Mouse (Mus musculus): ENCODE results near the gene Prrxl1.

The Prrxl1 gene

DNA sequence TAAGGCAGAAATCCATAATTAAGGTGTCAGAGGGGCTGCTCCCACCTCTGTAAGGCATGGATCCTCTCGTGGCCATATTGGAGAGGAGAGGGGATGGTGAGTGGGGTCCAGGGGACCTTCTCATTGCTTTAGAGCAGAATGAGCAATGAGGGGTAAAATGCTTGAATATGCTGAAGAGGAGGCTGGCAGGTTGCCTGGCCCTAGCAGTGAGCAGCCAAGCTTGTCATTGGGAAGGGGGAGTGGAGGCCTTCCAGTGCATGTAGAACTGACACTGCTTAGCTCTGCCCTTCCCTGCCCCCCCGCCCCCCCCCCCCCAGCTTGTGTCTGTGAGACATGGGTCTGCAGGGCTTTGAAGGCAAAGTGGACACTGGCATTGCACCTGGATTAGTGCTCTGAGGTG, 28.1 kb downstream of the Prrxl1 start:
- no peak for DNase-seq (ENCODE audit: low spot score)

DNA sequence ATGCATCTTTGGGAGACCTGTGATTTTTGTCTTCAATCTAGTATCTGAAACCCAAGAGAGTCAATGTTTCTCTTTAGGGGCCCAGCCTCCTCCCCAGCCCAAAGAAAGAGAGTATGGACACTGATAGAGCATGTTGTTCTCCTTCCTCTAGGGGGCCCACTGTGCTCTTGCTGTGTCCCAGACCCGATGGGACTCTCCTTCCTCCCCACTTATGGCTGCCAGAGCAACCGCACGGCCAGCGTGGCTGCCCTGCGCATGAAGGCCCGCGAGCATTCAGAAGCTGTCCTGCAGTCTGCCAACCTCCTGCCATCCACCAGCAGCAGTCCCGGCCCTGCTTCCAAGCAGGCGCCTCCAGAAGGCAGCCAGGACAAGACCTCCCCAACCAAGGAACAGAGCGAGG, 29.4 kb downstream of the Prrxl1 start:
- DNase-seq (ENCODE audit: low spot score): no peak

DNA sequence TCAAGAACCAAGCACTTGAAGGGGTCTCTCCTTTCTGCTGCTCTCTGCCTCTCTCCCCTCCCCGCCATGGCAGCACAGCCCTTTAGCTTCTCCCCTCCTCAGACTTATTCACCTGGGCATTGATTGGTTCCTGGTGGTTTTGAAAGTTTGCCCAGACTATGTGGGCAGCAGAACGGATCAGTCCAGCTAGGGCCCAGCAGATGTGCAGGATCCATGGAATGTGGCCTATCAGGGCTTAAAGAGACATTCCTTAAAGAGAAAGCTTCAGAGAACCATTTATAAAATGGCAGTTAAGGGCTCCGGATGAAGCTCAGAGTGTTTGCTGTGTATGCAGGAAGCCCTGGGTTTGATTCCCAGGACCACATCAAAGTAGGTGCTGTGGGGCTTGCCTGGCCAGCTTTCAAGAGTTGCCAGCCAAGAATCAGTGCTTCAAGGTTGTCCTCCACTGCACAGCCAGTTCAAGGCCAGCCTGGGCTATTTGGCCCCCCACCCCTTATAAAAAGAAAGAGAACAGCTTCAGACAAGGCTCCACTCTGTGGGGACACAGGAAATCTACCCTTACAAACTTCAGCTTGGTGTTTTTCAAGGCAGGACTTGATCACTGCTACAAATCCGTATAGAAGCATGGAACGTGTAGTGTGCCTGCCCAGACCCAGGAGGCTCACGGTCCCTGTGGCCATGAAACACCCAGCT, 33.8 kb downstream of the Prrxl1 start:
- no peak for DNase-seq (ENCODE audit: low spot score)

DNA sequence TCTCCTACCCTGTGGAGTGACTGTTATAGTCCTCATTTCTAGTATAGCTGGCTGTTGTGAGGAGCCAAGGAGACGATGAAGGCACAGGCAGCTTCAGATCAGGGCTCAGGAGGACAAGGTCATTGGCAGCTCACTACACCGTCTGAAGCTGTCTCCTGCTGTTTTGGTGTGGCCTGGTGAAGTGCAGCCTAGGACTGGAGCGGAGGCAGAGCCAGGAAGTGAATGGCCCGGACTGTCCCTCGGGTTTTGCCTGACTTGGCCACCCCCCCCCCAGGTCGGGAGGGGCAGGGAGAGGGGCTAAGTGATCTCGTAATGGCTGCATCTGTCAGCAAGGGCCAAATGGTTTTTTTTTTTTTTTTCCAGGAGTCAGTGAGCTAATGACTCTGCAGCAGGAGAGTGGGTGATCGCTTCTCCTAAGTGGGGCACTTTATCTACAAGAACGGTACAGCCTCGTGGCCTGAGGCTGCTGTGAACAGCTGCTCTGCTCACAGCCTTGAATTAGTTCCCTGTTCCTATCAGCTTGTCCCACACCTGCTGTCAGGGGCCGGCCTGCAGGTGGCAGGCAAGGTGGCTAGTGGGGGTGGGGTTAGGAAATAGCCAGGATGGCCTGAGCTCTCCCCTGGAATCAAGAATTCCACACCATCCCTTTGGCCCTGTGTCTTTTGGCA, 34.9 kb downstream of the Prrxl1 start:
- no peak for DNase-seq (ENCODE audit: low spot score)

- DNase-seq (ENCODE audit: low spot score): no peak
Observed at GRCm38 (mm10) chr14:32638485-32638884, 39.3 kb downstream of the Prrxl1 start.

GRCm38 (mm10) chr14:32659781-32660180, 60.6 kb downstream of the Prrxl1 start:
- no peak for DNase-seq (ENCODE audit: low spot score)

DNA sequence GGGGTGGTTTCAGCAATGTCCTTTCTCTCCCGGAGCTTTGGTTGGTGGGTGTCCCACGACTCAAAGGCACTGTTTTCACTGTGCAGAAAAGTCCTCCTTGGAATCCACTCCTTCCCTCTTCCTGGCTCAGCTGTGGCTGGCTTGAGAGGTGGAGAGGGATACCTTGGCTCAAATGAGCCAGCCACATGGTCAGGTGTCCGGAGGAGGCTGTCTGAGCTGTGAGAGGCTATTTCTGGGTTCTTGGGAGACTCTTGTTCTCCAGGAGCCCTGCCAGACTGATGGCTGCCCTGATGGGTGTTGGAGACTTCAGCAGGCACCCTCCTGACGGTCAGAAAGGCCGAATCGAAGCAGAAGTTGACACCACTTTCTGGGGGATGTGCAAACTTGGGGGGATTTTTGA, 63.9 kb downstream of the Prrxl1 start:
- no peak for DNase-seq (ENCODE audit: low spot score)

- no peak for DNase-seq (ENCODE audit: low spot score)
Observed at GRCm38 (mm10) chr14:32673178-32673577, 74.0 kb downstream of the Prrxl1 start.

GRCm38 (mm10) chr14:32678565-32678964, 79.4 kb downstream of the Prrxl1 start:
- DNase-seq (ENCODE audit: low spot score): no peak

DNA sequence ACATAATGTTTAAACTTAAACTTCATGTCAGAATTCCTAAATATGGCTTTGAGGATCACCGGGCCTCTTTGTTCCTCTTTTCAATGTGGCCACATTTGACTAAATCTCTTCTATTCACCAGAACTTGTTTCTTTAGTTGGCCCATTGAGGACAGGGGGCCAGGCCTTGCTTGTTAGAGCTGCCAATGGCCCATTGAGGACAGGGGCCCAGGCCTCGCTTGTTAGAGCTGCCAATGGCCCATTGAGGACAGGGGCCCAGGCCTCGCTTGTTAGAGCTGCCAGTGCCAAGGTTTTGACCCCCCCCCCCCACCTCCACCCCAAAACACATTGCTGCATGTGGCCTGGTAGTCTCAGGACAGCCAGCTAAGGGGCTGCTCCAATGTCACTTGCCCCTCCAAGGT, 82.4 kb downstream of the Prrxl1 start:
- no peak for DNase-seq (ENCODE audit: low spot score)

DNA sequence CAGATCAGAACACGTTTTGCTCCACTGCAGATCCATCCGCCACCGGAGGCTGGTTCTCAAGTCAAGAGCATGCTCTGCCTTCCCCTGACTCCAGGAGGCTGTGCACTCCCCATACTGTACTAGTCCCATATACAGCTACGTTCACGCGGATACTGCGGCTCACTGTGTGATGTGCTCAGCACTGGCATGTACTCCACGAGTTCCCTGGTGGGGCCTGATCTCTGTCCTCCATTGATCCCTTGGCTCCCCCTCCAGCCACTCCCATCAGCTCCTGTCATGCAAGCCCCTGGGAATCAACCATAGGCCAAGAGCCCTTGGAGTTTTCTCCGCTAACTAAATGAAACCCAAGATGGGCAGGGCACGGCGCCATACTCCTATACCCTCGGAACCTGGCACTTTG, 83.3 kb downstream of the Prrxl1 start:
- no peak for DNase-seq (ENCODE audit: low spot score)

GRCm38 (mm10) chr14:32683251-32683838, 84.1 kb downstream of the Prrxl1 start:
- DNase-seq (ENCODE audit: low spot score): no peak

- DNase-seq (ENCODE audit: low spot score): no peak
Observed at GRCm38 (mm10) chr14:32683982-32684734, 85.0 kb downstream of the Prrxl1 start.

DNA sequence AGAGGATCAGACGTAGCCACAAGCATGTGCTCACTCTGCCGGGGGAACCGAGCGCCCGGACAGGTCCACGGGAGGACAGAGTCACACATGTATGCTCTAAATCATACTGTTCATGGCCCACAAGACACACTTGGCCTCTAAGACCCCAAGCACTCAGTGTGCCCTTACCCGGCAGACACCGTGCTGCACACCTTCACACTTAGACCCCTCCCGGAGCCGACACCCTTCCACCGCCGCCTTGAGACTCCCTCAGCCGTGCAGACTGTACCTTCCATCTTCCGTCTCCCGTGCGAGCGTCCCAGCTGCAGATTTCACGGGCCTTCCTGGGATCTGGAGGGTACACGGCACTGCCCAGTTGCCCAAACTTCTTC, 85.5 kb downstream of the Prrxl1 start:
- no peak for DNase-seq (ENCODE audit: low spot score)

- DNase-seq (ENCODE audit: low spot score): no peak
Observed at GRCm38 (mm10) chr14:32685124-32685826, 86.1 kb downstream of the Prrxl1 start, which contains the start of gene 3425401B19Rik. Gene 3425401B19Rik (minus strand): TSS chr14:32685293.

DNA sequence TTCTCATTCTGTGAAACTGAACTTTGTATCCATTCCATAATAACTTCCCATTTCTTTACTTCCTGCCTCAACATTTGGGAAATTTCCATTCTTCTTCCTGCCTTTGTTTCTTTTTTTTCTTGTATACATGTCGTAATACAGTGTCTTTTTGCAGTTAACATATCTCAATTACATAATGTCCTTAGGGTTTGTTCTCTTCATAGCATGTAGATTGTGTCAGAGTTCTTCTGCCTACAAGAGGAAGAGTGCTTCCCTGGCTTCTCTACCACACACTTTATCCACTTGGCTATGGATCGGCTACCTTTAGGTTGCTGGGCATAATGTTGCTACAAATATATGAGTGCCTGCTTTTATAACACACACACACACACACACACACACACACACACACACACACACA, 96.7 kb downstream of the Prrxl1 start:
- DNase-seq (ENCODE audit: low spot score): no peak

- no peak for DNase-seq (ENCODE audit: low spot score)
Observed at GRCm38 (mm10) chr14:32696344-32696743, 97.1 kb downstream of the Prrxl1 start.

DNA sequence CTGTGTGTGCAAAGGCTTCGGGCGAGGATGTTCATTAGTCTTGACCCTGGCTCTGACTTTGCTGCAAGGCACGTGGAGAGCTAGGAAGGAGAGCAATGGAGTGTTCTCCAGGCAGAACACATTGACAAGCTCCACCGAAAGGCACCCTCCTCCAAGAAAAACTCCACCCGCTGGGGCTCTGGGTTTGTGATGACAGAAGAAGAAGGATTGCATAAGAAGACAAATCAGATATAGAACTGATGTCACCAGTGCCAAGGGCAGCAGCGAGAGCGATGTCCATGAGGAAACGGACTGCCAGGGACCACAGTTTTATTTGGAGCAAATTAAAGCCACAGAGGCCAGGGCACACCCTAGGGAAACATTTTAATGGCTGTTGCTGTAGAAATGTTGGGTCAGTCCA, 98.6 kb downstream of the Prrxl1 start:
- no peak for DNase-seq (ENCODE audit: low spot score)

DNA sequence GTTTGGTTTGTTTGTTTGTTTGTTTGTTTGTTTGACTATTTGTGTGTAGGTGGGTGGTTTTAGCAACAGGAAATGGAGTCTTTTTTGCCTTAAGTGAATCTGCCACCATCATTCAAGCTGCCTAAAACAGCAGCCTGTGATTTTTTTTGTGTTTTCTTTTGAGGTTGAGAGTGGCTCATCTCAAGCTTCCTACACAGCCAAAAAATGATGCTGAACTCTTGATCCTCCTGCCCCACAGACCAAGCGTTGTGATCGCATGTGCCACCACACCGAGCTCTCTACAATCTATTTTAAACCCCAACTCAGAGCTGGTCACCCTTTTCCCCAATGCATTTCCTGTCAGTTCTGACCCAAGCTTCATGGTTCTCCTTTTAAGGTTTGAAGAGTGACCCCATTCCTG, 99.3 kb downstream of the Prrxl1 start:
- DNase-seq (ENCODE audit: low spot score): no peak

All from ovary, postnatal 10 days (tissue).